Mouse (Mus musculus): ENCODE results near the gene Fam198a. TPM values are rescaled to one million over a fixed set of nuclear protein-coding genes. Genes with fewer than 3 reads are reported as not detected.
"Not testable (repeated sequence)": the region's sequence is repeated elsewhere in the genome, so short reads cannot be mapped to it uniquely, and the experiment has no call there.

Gene Fam198a
- polyA plus RNA-seq, 1 experiment from 2014 or later: 0.89 TPM

DNA sequence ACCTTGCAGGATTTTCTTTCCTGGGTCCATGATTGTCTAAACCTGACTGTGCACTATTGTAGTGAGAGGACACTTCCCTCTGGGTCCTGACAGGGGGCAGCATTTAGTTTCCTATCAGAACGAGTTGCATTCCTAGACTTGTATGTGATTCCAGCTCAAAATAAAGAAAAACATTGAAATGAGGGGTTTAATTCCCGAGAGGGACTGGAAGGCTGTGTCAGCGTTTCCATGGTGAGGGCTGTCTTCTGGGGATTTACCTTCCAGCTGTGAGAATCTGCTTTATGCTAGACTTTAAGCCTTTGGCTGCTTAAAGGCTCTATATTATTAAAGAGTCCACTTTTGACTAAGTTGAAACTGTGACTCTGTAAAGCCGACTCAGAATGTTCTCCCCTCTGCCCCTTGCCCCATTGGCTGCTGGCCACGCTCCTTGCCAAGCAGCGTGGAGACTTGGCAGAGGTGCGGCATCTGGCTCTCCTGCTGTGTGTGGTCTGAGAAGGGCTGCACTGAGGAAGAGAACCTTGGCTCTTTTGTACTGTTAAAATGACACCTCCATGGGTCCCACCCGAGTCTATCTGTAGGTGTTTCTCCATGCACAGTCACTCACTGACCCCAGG lies 68.1 kb downstream of the Fam198a start:
- Histone ChIP-seq H3K9ac (ENCODE audit: low read length) (no peak overlapping the region), H3K4me3 (ENCODE audit: low read depth, low read length) (no peak overlapping the region), H3K27ac (ENCODE audit: low read depth, low read length) (peak overlapping the region; percentile 58), H3K9me3 (replicated peaks; ENCODE audit: control insufficient read depth, low read length) (no peaks in the 10 kb centered on the region), H3K4me1 (ENCODE audit: control insufficient read depth, insufficient read depth, low read length) (peaks cover 5% of the 10 kb centered on the region), H3K36me3 (ENCODE audit: control insufficient read depth, insufficient read depth, low read length) (no peaks in the 10 kb centered on the region), H3K4me2 (ENCODE audit: low read length) (peak overlapping the region; percentile 28; the same call in 1 of the 2 replicates), H3K27me3 (replicated peaks; ENCODE audit: control insufficient read depth, insufficient read depth, low read length) (no peaks in the 10 kb centered on the region)
- peak; percentile 92 for DNase-seq (ENCODE audit: low spot score)
- 5% methylated on average over 8 of the region's 8 CpGs for WGBS
- peak; percentile 88 for ATAC-seq

DNA sequence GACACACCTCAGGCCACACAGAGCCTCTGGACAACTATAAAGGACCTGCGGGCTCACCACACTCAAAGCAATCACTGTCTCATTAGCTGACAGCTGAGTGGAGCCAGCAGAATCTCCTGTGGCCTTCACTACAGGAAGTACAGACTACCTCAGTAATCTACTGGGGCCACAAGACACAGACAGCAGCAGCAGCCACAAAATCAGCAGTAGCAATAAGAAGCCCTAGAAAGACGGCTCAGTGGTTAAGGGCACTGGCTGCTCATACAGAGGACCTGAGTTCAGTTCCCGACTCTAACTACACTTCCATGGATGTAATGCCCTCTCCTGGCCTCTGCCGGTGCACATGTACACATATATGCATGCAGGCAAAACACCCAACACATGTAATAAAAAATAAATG lies 69.5 kb downstream of the Fam198a start:
- H3K4me1 ChIP-seq (ENCODE audit: control insufficient read depth, insufficient read depth, low read length): peaks cover 5% of the 10 kb centered on the region
- ATAC-seq: no peak
- DNase-seq (ENCODE audit: low spot score): no peak
- H3K4me2 ChIP-seq (ENCODE audit: low read length): no peak overlapping the region
- WGBS: 86% methylated on average over 4 of the region's 4 CpGs
- H3K9ac ChIP-seq (ENCODE audit: low read length): no peak overlapping the region
- no peaks in the 10 kb centered on the region for H3K36me3 ChIP-seq (ENCODE audit: control insufficient read depth, insufficient read depth, low read length)
- no peaks in the 10 kb centered on the region for H3K27me3 ChIP-seq (replicated peaks; ENCODE audit: control insufficient read depth, insufficient read depth, low read length)
- no peak overlapping the region for H3K4me3 ChIP-seq (ENCODE audit: low read depth, low read length)
- no peaks in the 10 kb centered on the region for H3K9me3 ChIP-seq (replicated peaks; ENCODE audit: control insufficient read depth, low read length)
- H3K27ac ChIP-seq (ENCODE audit: low read depth, low read length): no peak overlapping the region

DNA sequence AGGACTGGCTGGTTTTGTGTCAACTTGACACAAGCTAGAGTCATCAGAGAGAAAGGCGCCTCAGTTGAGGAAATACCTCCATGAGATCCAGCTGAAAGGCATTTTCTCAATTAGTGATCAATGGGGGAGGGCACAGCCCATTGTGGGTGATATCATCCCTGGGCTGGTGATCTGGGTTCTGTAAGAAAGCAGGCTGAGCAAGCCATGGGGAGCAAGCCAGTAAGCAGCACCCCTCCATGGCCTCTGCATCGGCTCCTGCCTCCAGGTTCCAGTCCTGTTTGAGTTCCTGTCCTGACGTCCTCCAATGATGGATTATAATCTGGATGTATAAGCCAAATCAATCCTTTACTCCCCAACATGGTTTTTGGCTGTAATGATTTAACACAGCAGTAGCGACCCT lies 70.4 kb downstream of the Fam198a start:
- not testable (repeated sequence) for DNase-seq (ENCODE audit: low spot score); H3K9me3 ChIP-seq (replicated peaks; ENCODE audit: control insufficient read depth, low read length); H3K4me2 ChIP-seq (ENCODE audit: low read length); H3K4me3 ChIP-seq (ENCODE audit: low read depth, low read length); H3K9ac ChIP-seq (ENCODE audit: low read length); H3K27ac ChIP-seq (ENCODE audit: low read depth, low read length); H3K36me3 ChIP-seq (ENCODE audit: control insufficient read depth, insufficient read depth, low read length); H3K4me1 ChIP-seq (ENCODE audit: control insufficient read depth, insufficient read depth, low read length); H3K27me3 ChIP-seq (replicated peaks; ENCODE audit: control insufficient read depth, insufficient read depth, low read length); ATAC-seq
- 88% methylated on average over 4 of the region's 4 CpGs for WGBS

DNA sequence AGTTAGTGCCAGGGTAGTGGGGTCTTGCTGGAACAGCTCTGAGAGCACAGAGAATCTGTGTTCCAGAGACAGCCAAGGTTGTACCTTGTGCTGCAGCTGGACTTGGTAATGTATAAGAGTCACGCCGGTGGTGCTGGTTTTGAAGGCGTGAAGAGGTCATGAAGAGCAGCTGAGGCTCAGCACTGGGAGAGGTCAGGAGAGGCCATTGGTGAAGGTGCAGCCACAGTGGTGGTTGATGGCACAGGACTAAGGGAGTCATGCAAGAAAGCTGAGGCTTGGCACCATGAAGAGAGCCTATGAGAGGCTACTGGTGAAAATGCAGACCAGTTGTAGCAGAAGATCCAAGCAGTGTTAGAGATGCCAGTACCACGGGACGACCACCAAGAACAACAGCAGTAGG lies 70.8 kb downstream of the Fam198a start:
- no peak overlapping the region for H3K27ac ChIP-seq (ENCODE audit: low read depth, low read length)
- 94% methylated on average over 5 of the region's 5 CpGs for WGBS
- no peaks in the 10 kb centered on the region for H3K9me3 ChIP-seq (replicated peaks; ENCODE audit: control insufficient read depth, low read length)
- ATAC-seq (no peak), DNase-seq (ENCODE audit: low spot score) (no peak)
- no peaks in the 10 kb centered on the region for H3K36me3 ChIP-seq (ENCODE audit: control insufficient read depth, insufficient read depth, low read length)
- H3K27me3 ChIP-seq (replicated peaks; ENCODE audit: control insufficient read depth, insufficient read depth, low read length): no peaks in the 10 kb centered on the region
- no peak overlapping the region for H3K4me2 ChIP-seq (ENCODE audit: low read length)
- no peak overlapping the region for H3K9ac ChIP-seq (ENCODE audit: low read length)
- H3K4me3 ChIP-seq (ENCODE audit: low read depth, low read length): no peak overlapping the region
- H3K4me1 ChIP-seq (ENCODE audit: control insufficient read depth, insufficient read depth, low read length): peaks cover 5% of the 10 kb centered on the region

DNA sequence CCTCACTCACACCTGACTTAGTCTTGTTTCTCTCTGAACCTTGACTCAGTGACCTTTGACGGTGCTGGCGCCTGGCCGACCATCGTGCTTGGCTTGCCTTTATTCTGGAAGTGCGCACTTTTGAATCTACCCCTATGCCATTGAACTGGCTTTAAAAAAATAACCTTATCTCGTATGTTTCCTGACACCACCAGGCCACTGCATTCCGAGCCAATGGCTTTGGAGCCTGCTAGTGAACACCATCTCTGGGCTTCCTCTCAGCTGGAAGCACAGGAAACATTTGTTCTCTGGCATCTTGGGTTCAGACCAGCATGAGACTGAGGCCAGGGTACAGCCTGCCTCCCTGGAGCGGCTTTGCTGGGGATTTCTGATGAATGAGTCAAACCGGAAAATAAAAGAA lies 72.0 kb downstream of the Fam198a start:
- Histone ChIP-seq H3K27me3 (replicated peaks; ENCODE audit: control insufficient read depth, insufficient read depth, low read length) (no peaks in the 10 kb centered on the region), H3K4me1 (ENCODE audit: control insufficient read depth, insufficient read depth, low read length) (peaks cover 5% of the 10 kb centered on the region), H3K9me3 (replicated peaks; ENCODE audit: control insufficient read depth, low read length) (no peaks in the 10 kb centered on the region), H3K4me3 (ENCODE audit: low read depth, low read length) (no peak overlapping the region), H3K27ac (ENCODE audit: low read depth, low read length) (no peak overlapping the region), H3K9ac (ENCODE audit: low read length) (no peak overlapping the region), H3K36me3 (ENCODE audit: control insufficient read depth, insufficient read depth, low read length) (no peaks in the 10 kb centered on the region), H3K4me2 (ENCODE audit: low read length) (no peak overlapping the region)
- no peak for DNase-seq (ENCODE audit: low spot score)
- 74% methylated on average over 9 of the region's 9 CpGs for WGBS
- no peak for ATAC-seq

DNA sequence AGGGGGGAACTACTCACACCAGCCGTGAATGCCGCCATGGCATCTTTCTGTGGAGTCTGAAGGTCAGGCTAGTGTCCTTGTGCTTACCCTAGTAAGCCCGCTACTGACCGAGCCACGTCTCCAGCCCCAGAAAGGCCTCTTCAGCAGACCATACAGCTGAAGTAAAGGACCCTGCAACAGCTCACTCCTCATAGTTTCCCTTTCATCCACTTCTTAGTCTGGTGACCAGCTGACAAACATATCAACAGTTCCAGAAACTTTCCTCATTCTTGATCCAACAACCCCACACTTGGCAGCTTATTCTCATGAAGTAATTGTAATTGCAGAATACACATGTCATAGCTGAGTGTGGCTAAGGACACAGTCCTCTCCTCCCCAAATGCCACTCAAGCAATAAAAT lies 73.1 kb downstream of the Fam198a start:
- WGBS: 77% methylated on average over 5 of the region's 5 CpGs
- no peak for DNase-seq (ENCODE audit: low spot score)
- no peak overlapping the region for H3K4me2 ChIP-seq (ENCODE audit: low read length)
- no peaks in the 10 kb centered on the region for H3K9me3 ChIP-seq (replicated peaks; ENCODE audit: control insufficient read depth, low read length)
- H3K27me3 ChIP-seq (replicated peaks; ENCODE audit: control insufficient read depth, insufficient read depth, low read length): no peaks in the 10 kb centered on the region
- no peaks in the 10 kb centered on the region for H3K36me3 ChIP-seq (ENCODE audit: control insufficient read depth, insufficient read depth, low read length)
- no peak overlapping the region for H3K4me3 ChIP-seq (ENCODE audit: low read depth, low read length)
- no peak overlapping the region for H3K27ac ChIP-seq (ENCODE audit: low read depth, low read length)
- no peak for ATAC-seq
- no peak overlapping the region for H3K9ac ChIP-seq (ENCODE audit: low read length)
- H3K4me1 ChIP-seq (ENCODE audit: control insufficient read depth, insufficient read depth, low read length): peaks cover 4% of the 10 kb centered on the region

DNA sequence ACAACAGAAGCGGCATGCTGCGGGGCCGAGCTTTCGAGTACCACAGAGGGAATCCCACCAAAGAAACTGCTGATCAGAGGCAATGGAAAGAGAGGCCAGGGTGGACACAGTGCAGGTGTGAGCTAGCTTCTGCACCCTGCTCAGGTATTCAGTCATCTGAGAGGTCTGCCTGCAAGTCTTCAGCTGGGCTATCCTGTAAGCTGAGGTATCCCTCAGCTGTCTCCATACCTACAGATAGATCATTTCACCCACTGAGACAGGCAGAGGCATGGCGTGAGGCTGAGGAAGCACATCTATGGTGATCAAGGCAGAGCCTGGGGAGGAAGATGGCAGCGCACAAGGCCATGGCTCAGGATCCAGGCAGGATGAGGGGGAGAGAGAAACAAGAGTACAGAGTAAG lies 73.6 kb downstream of the Fam198a start:
- DNase-seq (ENCODE audit: low spot score) (no peak), ATAC-seq (no peak)
- H3K36me3 ChIP-seq (ENCODE audit: control insufficient read depth, insufficient read depth, low read length): no peaks in the 10 kb centered on the region
- no peaks in the 10 kb centered on the region for H3K4me1 ChIP-seq (ENCODE audit: control insufficient read depth, insufficient read depth, low read length)
- no peak overlapping the region for H3K4me3 ChIP-seq (ENCODE audit: low read depth, low read length)
- no peak overlapping the region for H3K4me2 ChIP-seq (ENCODE audit: low read length)
- no peak overlapping the region for H3K27ac ChIP-seq (ENCODE audit: low read depth, low read length)
- 92% methylated on average over 6 of the region's 6 CpGs for WGBS
- H3K9ac ChIP-seq (ENCODE audit: low read length): no peak overlapping the region
- H3K9me3 ChIP-seq (replicated peaks; ENCODE audit: control insufficient read depth, low read length): no peaks in the 10 kb centered on the region
- no peaks in the 10 kb centered on the region for H3K27me3 ChIP-seq (replicated peaks; ENCODE audit: control insufficient read depth, insufficient read depth, low read length)

DNA sequence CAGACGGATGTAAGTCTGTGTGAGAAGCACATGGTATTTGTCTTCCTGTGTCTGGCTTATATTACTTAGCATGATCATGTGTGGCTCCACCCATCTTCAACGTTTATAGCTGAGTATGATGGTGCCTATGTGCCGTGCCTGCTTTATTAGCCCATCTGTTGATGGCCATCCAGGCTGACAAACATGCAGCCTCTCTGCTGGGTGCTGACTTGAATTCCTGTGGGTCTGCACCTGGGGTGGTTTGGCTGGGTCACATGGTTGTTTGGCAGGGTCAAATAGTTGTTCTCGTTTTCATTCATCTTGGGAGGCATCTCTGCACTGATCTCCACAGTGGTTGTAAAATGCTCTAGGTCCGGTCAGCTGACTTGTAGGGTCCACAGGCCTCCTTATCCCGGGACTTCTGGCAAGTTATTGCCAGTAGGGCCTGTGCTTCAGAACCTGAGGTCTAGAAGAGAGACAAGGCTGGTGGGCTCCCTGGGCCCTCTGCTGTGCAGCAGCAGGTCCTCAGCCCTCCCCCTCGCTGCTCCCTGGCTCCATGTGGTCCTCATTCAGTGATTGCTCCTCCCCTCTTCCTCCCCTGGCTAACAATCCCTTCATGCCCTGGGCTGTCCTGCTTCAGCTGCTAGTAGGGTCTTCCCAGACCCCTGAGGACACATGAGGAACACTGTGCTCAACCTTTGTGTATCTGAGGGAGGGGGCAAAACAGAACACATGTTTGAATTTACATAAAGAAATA lies 75.2 kb downstream of the Fam198a start:
- ATAC-seq (no peak), DNase-seq (ENCODE audit: low spot score) (no peak)
- Histone ChIP-seq H3K27me3 (replicated peaks; ENCODE audit: control insufficient read depth, insufficient read depth, low read length) (no peaks in the 10 kb centered on the region), H3K4me1 (ENCODE audit: control insufficient read depth, insufficient read depth, low read length) (no peaks in the 10 kb centered on the region), H3K4me3 (ENCODE audit: low read depth, low read length) (no peak overlapping the region), H3K9ac (ENCODE audit: low read length) (no peak overlapping the region), H3K4me2 (ENCODE audit: low read length) (no peak overlapping the region), H3K27ac (ENCODE audit: low read depth, low read length) (no peak overlapping the region), H3K9me3 (replicated peaks; ENCODE audit: control insufficient read depth, low read length) (no peaks in the 10 kb centered on the region), H3K36me3 (ENCODE audit: control insufficient read depth, insufficient read depth, low read length) (no peaks in the 10 kb centered on the region)
- WGBS: 68% methylated on average over 7 of the region's 7 CpGs

DNA sequence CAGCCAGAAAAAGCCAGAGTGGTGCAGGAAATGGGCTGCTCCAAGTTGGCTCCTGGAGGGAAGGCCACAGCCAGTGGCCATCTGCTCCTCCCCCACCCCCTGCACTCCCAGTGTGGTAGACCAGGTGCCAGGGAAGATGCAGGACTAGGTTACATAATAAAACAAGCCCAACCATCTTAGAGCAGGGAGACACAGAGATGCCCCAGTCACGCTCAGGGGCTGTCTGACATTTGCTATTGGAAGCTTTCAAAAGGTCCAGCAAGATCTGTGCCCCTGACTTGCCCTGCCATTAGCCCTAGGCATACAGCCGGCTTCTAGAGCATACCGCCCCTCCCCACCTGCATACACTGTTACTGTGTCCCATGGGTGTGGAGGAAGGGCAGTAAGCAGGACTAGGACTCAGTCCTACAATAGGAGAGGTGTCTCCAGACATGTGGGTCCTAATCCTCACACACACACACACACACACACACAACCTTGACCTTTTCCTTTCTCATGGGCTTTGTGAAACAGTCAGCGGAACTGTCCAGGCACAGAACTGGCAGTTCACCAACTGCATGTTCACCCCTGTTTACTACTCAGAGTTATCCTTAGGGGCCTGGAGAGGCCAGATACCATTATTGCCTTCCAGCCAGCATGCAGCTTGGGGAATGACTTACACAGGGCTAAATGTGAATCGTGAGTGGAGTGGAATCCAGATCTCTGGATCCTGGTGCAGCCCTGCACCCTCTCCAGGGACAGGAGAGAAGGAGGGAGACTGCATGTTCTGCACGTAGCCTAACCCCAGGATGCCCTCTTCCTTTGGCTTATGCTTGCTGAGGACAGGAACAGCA lies 76.5 kb downstream of the Fam198a start:
- no peak overlapping the region for H3K27ac ChIP-seq (ENCODE audit: low read depth, low read length)
- no peak overlapping the region for H3K4me2 ChIP-seq (ENCODE audit: low read length)
- H3K9ac ChIP-seq (ENCODE audit: low read length): no peak overlapping the region
- ATAC-seq: no peak
- H3K4me1 ChIP-seq (ENCODE audit: control insufficient read depth, insufficient read depth, low read length): no peaks in the 10 kb centered on the region
- DNase-seq (ENCODE audit: low spot score): no peak
- H3K36me3 ChIP-seq (ENCODE audit: control insufficient read depth, insufficient read depth, low read length): no peaks in the 10 kb centered on the region
- H3K4me3 ChIP-seq (ENCODE audit: low read depth, low read length): no peak overlapping the region
- no peaks in the 10 kb centered on the region for H3K27me3 ChIP-seq (replicated peaks; ENCODE audit: control insufficient read depth, insufficient read depth, low read length)
- H3K9me3 ChIP-seq (replicated peaks; ENCODE audit: control insufficient read depth, low read length): no peaks in the 10 kb centered on the region
- WGBS: 87% methylated on average over 6 of the region's 6 CpGs
